In genomic region chr11:119355443-119356385, GRCm38 (mm10) we compare ENCODE assay signal across 8 mouse cellular contexts. TPM values are rescaled to one million over a fixed set of nuclear protein-coding genes. Genes with fewer than 3 reads are reported as not detected.
DNase-seq lines count a peak whose midpoint lies in the region; ATAC-seq and TF ChIP-seq lines count a peak whose summit lies in the region.

Sgsh (minus strand) TSS chr11:119355536.
Slc26a11 (plus strand) TSS chr11:119355557.

- H3K27ac ChIP-seq in bone marrow macrophage, adult 2 months (ENCODE audit: insufficient read depth, low read depth, low read length) = peak within 1 kb of the TSS; percentile 100
- peak within 1 kb of the TSS; percentile 53 for H3K27ac ChIP-seq in embryonic facial prominence, embryonic 15.5 days (replicated peaks)
- 0 out of 2 replicates have a peak within 1 kb of the TSS, but pooled peaks have one; percentile 40 for H3K27ac ChIP-seq in limb, embryonic 13.5 days
- peak within 1 kb of the TSS; percentile 65 for H3K27ac ChIP-seq in midbrain, embryonic 15.5 days

- peak; percentile 92 for ATAC-seq in embryonic facial prominence, embryonic 15.5 days (ENCODE audit: insufficient number of reproducible peaks, low FRiP score, low TSS enrichment, low read depth)
- peak; percentile 93 for ATAC-seq in limb, embryonic 13.5 days (ENCODE audit: low FRiP score, low read depth)
- peak; percentile 95 for ATAC-seq in midbrain, embryonic 15.5 days (replicated peaks)

- peak; percentile 84 for DNase-seq in 3T3-L1 (ENCODE audit: low read depth, low spot score)
- DNase-seq in heart, adult 8-10 months (ENCODE audit: low spot score) = peak; percentile 91
- peak; percentile 86 to 92 for DNase-seq in kidney, adult 8-10 months
- DNase-seq in spleen, adult 18-20 months = peak; percentile 84 to 97

- no peaks in the 10 kb centered on the region for H3K27me3 ChIP-seq in embryonic facial prominence, embryonic 15.5 days
- no peaks in the 10 kb centered on the region for H3K27me3 ChIP-seq in limb, embryonic 13.5 days
- no peaks in the 10 kb centered on the region for H3K27me3 ChIP-seq in midbrain, embryonic 15.5 days (replicated peaks)

- peak within 1 kb of the TSS; percentile 94 for H3K4me3 ChIP-seq in bone marrow macrophage, adult 2 months (ENCODE audit: insufficient read depth, low read length)
- H3K4me3 ChIP-seq in embryonic facial prominence, embryonic 15.5 days (replicated peaks) = peak within 1 kb of the TSS; percentile 68
- H3K4me3 ChIP-seq in limb, embryonic 13.5 days = peak within 1 kb of the TSS; percentile 73
- peak within 1 kb of the TSS; percentile 71 for H3K4me3 ChIP-seq in midbrain, embryonic 15.5 days

- 2% methylated on average over 40 of the region's 40 CpGs for WGBS in embryonic facial prominence, embryonic 15.5 days
- WGBS in limb, embryonic 13.5 days = under 1% methylated on average over 39 of the region's 40 CpGs
- WGBS in midbrain, embryonic 15.5 days = 1% methylated on average over 40 of the region's 40 CpGs

- no peaks in the 10 kb centered on the region for H3K9me3 ChIP-seq in embryonic facial prominence, embryonic 15.5 days (replicated peaks)
- no peaks in the 10 kb centered on the region for H3K9me3 ChIP-seq in limb, embryonic 13.5 days
- no peaks in the 10 kb centered on the region for H3K9me3 ChIP-seq in midbrain, embryonic 15.5 days

- peak within 1 kb of the TSS; percentile 66 for H3K9ac ChIP-seq in embryonic facial prominence, embryonic 15.5 days
- peak within 1 kb of the TSS; percentile 83 for H3K9ac ChIP-seq in limb, embryonic 13.5 days
- peak within 1 kb of the TSS; percentile 64 for H3K9ac ChIP-seq in midbrain, embryonic 15.5 days

- TF ChIP-seq CTCF in bone marrow macrophage, adult 2 months (IDR thresholded peaks at IDR 0.05; ENCODE audit: low read depth, low read length) = no peak

- no peak for TF ChIP-seq POLR2A in bone marrow macrophage, adult 2 months (IDR thresholded peaks at IDR 0.05; ENCODE audit: borderline replicate concordance, low read depth, low read length)

- peaks cover 34% of the 10 kb centered on the region for H3K4me1 ChIP-seq in bone marrow macrophage, adult 2 months (ENCODE audit: control insufficient read depth, insufficient read depth, low read length)
- peaks cover 19% of the 10 kb centered on the region for H3K4me1 ChIP-seq in embryonic facial prominence, embryonic 15.5 days
- H3K4me1 ChIP-seq in limb, embryonic 13.5 days = peaks cover 13% of the 10 kb centered on the region
- peaks cover 12% of the 10 kb centered on the region for H3K4me1 ChIP-seq in midbrain, embryonic 15.5 days

- peak within 1 kb of the TSS; percentile 95 for H3K4me2 ChIP-seq in embryonic facial prominence, embryonic 15.5 days (replicated peaks)
- peak within 1 kb of the TSS; percentile 90 for H3K4me2 ChIP-seq in limb, embryonic 13.5 days (replicated peaks)
- peak within 1 kb of the TSS; percentile 93 for H3K4me2 ChIP-seq in midbrain, embryonic 15.5 days

- H3K36me3 ChIP-seq in embryonic facial prominence, embryonic 15.5 days = peaks cover 11% of the 10 kb centered on the region; the same call in 1 of the 2 replicates
- peaks cover 28% of the 10 kb centered on the region for H3K36me3 ChIP-seq in limb, embryonic 13.5 days
- no peaks in the 10 kb centered on the region for H3K36me3 ChIP-seq in midbrain, embryonic 15.5 days (replicated peaks)

RNA-seq across cellular contexts. Expression of gene Sgsh, which starts in this region (rescaled TPM):
- polyA plus RNA-seq in bone marrow macrophage, adult 2 months (2012; ENCODE audit: insufficient read depth, insufficient read length, missing spikeins) = 39.6 and 41.9 TPM in 2 replicates
- 6.5 and 6.7 TPM in 2 replicates for polyA plus RNA-seq in embryonic facial prominence, embryonic 15.5 days (2015; fragmentation: Nextera tagmentation; extraction: Ambion mirVana)
- 1 to 10 TPM; 4.6 to 5.6 (median 5.3) TPM for total RNA-seq in heart, adult 8-10 months (2022)
- 7.4 and 8.8 TPM in 2 replicates for polyA plus RNA-seq in limb, embryonic 13.5 days (2015; fragmentation: Nextera tagmentation; extraction: Ambion mirVana)
- polyA plus RNA-seq in midbrain, embryonic 15.5 days (2015; fragmentation: Nextera tagmentation; extraction: Ambion mirVana) = 5.2 and 6.6 TPM in 2 replicates

RNA-seq across cellular contexts. Expression of gene Slc26a11, which starts in this region (rescaled TPM):
- 50.6 and 63.4 TPM in 2 replicates for polyA plus RNA-seq in bone marrow macrophage, adult 2 months (2012; ENCODE audit: insufficient read depth, insufficient read length, missing spikeins)
- 10.8 and 11.7 TPM in 2 replicates for polyA plus RNA-seq in embryonic facial prominence, embryonic 15.5 days (2015; fragmentation: Nextera tagmentation; extraction: Ambion mirVana)
- total RNA-seq in heart, adult 8-10 months (2022) = 1 to 10 TPM; 2.3 to 4.6 (median 3.1) TPM
- 11.8 and 12.4 TPM in 2 replicates for polyA plus RNA-seq in limb, embryonic 13.5 days (2015; fragmentation: Nextera tagmentation; extraction: Ambion mirVana)
- polyA plus RNA-seq in midbrain, embryonic 15.5 days (2015; fragmentation: Nextera tagmentation; extraction: Ambion mirVana) = 6.9 and 7.4 TPM in 2 replicates

Comparison
In these comparisons a context has a peak if more than half of its experiments do, and no peak if none do; other contexts are left out.
1. Peak in every context shown above with its lines: DNase-seq, ATAC-seq, H3K4me3 ChIP-seq and H3K27ac ChIP-seq.
2. H3K27ac ChIP-seq: peak in every context shown above with its lines; median percentile 100 in bone marrow macrophage, adult 2 months; 65 in midbrain, embryonic 15.5 days; 53 in embryonic facial prominence, embryonic 15.5 days; 40 in limb, embryonic 13.5 days.